Mouse (Mus musculus) cerebellum, adult 9-11 months (tissue): ENCODE results near the gene Lzts2.
"Not testable (repeated sequence)": the region's sequence is repeated elsewhere in the genome, so short reads cannot be mapped to it uniquely, and the experiment has no call there.

Experiments used
- DNase-seq: peaks from one replicate; pipeline ENCODE4 v3.0.0; 2022

Gene Lzts2

DNA sequence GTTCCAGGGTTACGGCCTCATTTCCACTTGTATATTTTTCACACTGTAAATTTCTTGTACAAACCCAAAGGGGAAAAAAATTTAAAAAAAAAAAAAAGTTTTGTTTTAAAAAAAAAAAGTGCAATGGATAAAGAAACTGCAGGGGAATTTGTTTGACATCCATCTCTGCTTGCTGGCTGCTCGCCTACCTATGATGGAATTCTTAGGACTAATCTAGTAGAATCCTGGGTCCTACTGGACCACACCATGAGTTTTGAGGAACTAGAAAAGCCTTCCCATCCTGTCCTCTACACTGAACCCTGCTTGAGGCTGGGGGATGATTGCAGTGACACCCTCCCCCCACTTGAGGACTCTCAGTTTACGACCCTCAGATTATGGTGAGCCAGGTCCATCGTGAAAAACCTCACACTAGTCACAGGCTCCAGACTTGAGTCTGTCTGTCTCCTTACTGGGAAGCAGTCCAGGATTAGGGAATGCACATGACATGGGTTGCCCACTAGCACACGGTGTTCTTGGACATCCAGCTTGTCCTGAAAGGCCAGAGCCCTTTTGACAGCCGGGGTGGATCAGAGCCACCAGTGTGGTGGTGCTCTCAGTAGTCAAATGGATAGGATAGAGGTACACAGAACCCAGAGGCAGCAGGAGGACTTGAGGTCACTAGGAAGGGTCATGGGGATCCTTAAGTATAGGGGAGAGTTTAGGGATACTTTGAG, 12.9 kb downstream of the Lzts2 start:
- DNase-seq, result peak; percentile 26

GRCm38 (mm10) chr19:45027848-45028247, 13.6 kb downstream of the Lzts2 start:
- peak; percentile 64 for DNase-seq

DNA sequence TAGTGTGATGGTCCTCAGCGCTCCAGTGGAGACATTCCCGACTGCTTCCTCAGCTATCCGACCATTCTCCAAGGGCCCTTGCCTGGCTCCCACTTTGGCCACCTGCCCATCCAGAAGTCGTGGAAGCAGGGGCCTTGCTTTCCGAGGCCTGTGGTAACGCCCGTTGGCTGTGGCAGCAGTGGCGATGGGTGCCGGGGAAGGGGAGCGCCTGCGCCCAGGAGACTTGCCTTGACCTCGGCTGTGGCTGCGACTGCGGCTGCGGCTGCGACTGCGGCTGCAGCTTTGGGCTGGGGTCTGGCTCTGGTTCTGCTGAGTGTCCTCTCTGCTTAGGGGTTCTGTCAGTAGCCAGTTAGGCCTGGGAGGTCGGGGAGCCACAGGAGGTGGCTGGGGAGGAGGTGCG, 14.5 kb downstream of the Lzts2 start:
- DNase-seq, result peak; percentile 52

DNA sequence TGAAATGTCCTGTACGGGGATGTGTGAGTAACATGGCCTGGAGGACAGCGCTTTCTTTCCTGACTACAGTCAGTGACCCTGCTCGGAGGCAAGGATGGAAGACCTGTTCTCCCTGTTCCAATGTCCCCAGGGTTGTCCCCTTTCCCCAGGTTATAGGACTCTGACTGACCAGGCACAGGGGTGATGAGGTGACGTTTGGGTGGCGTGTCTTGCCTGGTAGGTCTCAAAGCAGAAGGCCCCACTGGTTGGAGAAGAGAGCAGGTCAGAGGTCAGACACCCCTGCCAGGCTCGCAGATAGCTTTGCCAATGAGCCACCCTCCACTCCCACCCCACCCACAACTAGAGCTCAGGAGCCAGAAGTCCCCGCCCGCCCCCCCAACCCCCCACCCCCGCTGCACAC, 15.4 kb downstream of the Lzts2 start:
- peak; percentile 56 for DNase-seq

DNA sequence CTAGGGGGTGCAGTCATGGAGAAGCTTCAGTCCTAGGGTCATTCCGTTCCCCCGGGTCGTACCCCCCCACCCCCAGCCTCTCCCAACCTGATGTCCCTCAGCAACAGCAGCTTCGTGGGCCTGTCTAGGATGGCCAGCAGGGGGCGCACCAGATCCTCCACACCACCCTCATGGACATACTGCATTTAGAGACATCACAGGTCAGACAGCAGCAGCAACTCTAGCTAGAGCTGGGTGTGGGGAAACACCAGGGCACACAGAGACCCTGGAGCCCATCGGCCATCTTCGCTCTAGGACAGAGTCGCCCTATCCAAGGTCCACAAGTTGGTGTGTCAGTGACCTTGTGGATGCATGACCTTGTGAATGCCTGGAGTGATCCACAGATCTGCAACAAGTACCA, 15.9 kb downstream of the Lzts2 start:
- peak; percentile 79 for DNase-seq

- peak; percentile 89 for DNase-seq
These were observed 16.8 kb downstream of the Lzts2 start for GRCm38 (mm10) chr19:45030746-45031693.

DNA sequence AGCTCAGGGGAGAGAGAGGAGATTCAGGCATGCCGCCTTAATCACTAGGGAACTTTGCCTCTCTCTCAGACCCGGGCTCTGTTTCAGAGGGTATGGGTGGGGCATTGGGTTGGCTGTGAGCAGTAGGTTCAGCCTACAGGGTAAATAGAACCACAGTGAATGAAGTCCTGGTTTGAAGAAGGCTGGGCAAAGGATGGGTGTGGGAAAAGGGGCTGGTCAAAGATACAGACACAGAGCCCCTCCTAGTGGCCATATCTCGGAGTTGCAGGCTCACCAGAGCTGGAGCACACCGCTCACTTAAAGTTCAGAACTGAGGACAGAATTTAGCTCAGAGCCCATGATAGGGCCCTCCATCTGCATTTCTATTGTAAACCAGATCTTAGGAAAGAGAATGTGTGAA, 17.6 kb downstream of the Lzts2 start:
- peak; percentile 82 for DNase-seq

DNA sequence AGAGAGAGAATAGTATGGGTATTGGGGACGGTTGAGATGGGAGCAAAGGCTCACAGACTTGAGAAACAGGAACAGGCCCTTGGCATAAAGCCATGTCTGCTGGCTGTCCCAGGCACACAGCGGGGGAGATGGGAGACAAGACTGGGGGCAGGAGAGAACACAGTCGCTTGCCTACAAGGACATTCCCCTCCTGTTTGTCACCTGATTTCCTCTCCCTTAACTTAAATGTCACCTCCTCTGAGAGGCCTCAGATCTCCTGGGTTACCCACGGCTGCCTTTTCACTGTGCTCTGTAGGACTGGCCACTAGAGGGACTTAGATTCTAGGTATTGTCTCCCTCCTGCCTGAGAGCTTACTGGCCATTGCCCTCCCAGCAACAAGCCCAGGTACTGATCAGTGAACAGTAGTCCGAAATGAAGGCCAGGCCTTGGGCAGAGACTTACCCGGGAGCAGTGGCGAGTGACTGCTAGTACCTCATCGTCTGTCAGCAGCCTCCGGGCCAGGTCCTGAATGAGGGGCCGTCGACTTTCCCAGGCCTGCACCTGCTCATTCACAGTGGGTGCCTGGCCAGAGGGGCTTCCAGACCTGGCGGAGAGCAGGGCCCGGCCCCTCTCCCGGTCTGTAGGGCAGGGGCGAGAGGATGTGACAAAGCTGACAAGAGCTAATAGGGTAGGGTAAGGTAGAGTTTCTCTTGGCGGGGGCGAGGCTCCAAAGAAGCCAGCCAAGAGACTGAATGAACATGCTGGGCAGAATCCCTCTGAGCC, 18.5 kb downstream of the Lzts2 start:
- peak; percentile 65 for DNase-seq

DNA sequence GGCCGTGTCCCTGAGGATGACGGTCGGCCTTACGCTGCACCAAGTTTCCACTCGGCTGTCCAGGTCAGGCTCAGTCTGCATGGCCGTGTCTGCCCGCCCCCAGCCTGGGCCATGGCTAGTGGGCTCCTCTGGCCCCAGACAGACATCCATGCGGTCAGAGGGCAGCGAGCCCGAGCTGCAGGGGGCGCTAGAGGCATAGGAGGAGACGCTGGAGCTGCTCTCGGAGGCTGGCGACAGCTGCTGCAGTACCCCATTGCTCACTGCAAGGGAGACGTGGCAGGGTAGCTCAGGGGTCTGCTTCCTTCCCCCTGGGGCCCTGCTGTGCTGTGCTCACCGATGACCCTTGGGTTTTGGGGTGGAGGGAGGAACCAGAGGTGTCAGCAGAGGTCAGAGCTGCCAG, 22.7 kb downstream of the Lzts2 start:
- DNase-seq, result peak; percentile 35

DNA sequence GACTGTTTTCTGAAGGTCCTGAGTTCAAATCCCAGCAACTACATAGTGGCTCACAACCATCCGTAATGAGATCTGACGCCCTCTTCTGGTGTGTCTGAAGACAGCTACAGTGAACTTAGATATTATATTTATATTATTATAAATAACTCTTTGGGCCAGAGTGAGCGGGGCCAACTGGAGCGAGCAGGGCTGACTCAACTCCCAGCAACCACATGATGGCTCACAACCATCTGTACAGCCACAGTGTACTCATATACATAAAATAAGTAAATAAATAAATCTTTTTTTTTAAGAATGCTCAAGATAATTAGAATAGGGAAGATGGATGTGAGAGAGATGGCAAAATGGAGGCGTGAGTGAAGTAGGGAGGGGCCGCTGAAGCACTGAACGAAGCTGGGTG, 24.0 kb downstream of the Lzts2 start:
- not testable (repeated sequence) for DNase-seq

- no peak for DNase-seq
These were observed 26.0 kb downstream of the Lzts2 start for GRCm38 (mm10) chr19:45040214-45040613.

- DNase-seq, result no peak
These were observed 30.2 kb downstream of the Lzts2 start for GRCm38 (mm10) chr19:45044389-45044927.

GRCm38 (mm10) chr19:45045236-45045635, 31.0 kb downstream of the Lzts2 start:
- DNase-seq, result peak; percentile 57

GRCm38 (mm10) chr19:45045651-45046050, 31.4 kb downstream of the Lzts2 start, which contains the start of gene Pdzd7:
Pdzd7 (minus strand) TSS chr19:45045717.
- no peak for DNase-seq

DNA sequence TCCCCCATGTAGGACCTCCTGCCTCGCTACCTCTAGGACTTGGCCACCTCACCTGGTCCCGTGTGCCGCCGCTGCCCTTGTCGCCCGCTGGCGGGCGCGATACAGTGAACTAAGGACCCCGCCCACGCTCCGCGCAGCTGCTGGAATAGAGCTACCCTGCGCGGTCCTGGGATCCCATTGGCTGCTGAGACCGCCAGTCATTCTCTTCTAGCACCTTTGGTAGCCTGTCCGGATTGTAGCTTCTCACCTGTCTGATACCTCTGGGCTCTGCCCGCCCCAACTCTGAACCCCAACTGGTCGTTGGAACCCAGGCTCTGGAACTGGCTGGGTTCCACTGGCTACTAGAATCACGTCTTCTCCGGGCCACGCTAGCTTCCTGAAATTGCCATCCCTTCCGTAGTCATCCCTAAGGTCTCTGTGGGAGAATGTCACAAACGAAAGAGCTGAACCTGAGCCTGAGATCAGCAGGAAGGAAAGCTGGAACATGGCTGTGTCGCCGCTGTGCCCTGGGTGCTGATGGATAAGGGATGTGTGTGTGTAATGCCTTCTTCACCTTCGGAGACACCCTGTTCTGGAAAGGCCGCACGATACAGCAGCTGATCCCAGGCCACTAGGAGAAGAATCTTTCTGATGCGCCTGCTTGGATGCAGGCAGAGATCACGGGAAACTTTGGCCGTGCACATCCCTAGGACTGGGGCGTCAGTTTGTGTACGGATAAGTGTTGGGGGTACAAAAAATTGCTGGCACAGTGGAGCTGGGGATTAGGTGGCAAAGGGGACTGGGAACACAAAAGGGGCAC, 32.5 kb downstream of the Lzts2 start:
- DNase-seq, result peak; percentile 96

DNA sequence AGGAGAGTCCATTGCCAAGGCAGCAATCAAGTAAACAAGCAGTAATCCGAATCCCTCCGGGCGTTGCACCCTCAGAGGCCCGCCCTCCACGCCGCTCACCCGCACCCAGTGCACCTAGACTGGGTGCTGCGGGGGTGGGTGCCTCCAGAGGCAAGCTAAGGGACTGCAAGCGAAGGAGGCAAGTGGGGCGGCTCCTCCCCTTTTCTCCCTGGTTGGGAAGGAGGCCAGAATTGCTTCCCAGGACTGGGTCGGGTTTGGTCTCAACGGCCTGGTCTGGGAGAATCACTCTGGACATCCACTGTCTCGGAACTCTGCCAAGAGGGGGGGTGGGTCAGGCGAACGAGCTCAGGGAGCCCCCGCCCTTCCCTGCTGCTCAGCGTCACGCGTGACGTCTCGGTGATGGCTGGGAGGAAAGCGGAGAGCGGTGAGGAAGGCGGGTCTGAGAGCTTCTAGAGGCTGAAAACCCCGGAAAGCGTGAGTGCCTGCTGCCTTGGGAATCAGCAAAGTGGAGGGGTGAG, 33.3 kb downstream of the Lzts2 start, which contains the start of gene Sfxn3:
Gene Sfxn3, plus strand, starts transcription at position 87 of the 518 bp plus-strand sequence.
- peak; percentile 97 for DNase-seq

DNA sequence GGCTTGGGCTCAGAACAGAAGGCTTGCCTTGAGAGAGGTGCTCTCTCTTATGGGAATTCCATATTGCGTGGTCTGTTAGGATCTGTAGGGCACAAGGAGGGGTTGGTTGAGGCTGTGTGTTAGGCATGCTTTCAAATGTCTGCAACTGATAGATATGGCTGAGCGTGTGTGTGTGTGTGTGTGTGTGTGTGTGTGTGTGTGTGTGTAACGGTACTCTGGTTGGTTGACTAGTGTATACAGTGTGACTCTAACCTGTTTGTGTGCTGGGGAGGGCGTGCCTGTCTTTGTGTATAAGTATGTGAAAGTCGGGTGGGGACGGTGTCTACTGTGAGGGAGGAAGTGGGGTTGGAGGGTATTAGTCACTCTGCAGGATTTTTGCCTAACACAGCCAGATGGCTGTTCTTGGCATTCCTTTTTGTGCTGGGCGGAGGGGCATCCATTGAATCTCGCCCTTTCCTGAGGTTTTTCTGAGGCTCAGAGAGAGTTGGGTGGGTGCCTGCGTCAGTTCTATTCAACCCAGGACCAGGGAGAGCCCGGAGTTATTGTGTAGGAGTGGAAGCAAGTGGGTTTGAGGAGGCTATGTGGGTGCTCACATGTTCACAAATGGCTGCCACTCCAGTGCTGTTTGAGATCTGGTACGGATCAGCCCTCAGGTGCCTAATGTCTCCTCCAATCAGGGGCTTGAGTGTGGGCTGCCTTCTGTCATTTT, 33.9 kb downstream of the Lzts2 start:
- peak; percentile 80 for DNase-seq

- peak; percentile 57 for DNase-seq
These were observed 34.6 kb downstream of the Lzts2 start for GRCm38 (mm10) chr19:45048644-45049365.

GRCm38 (mm10) chr19:45049523-45049922, 35.3 kb downstream of the Lzts2 start:
- DNase-seq, result peak; percentile 72

DNA sequence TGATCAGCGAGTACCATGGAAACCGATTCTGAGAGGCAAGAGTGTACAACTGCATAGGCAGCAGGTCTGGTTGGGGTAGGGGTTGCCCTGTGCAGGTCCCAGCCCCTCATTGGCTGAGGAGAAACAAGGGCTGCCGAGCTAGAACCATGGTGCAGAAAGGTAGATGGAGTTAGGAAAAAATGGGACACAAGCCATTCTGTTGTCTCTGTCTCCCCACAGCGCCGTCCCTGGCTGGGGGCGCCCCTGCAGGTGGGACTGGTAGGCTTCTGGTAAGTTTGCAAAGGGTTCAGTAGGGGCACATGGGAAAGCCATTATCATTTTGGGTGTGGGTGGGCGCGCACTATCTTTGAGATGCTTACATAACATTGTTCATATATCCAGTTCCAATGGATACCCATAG, 39.2 kb downstream of the Lzts2 start:
- no peak for DNase-seq
